Mouse (Mus musculus) embryonic fibroblast, embryonic 13.5 days (primary cell): ENCODE measurements around the gene Zpbp2.

Experiments
- CTCF ChIP-seq: IDR thresholded peaks from 2 replicates; pipeline ENCODE4 v1.5.1; 2011; ENCODE audit warnings: mild to moderate bottlenecking, control low read depth, low read length, moderate library complexity, borderline replicate concordance; ENCODE audit not compliant: insufficient read depth
- POLR2A ChIP-seq: IDR thresholded peaks from 2 replicates; pipeline ENCODE4 v1.6.1; 2011; ENCODE audit warnings: low read depth, mild to moderate bottlenecking, control low read depth, low read length, moderate library complexity

DNA sequence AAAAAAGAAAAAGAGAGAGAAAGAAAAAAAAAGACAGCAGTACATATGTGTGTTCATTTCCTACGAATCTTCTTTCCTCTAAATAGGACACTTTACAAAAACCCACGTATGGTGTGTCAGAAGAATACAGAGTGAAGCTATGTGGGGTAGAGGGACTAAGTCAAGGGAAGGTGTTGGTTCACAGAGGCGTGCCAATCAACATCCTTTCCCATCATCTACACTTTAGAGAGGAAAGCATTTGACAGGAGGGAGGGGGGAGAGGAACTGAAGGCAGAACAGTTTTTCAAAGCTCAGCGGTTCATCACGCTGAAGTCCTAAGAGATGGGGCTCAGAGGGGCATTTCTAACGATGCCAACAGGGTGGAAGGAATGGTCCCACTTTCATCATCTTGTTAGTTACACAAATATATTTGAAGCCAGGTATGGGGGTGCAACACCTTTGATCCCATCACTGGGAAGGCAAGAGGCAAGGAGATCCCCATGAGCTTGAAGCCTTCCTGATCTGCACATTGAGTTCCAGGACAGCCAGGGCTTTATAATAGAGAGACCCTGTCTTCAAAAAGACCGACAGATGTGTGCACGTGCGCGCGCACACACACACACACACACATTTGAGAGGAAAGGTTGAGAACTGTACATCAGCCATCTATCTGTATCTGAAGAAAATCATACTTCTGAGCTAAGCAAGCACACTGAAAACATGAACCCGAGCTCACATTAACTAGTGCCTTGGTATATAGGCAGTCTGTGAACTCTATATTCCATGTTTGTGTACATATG, 4.2 kb upstream of the Zpbp2 start:
- no peak for TF ChIP-seq POLR2A
- no peak for TF ChIP-seq CTCF
